Mouse (Mus musculus): ENCODE results near the gene Sorbs2. TPM values are rescaled to one million over a fixed set of nuclear protein-coding genes. Genes with fewer than 3 reads are reported as not detected.
A peak's percentile ranks its signal among the peaks of the same experiment; 100 is the strongest.

Gene Sorbs2
- polyA plus RNA-seq, 2 experiments, result 3.7 to 6.2 TPM

DNA sequence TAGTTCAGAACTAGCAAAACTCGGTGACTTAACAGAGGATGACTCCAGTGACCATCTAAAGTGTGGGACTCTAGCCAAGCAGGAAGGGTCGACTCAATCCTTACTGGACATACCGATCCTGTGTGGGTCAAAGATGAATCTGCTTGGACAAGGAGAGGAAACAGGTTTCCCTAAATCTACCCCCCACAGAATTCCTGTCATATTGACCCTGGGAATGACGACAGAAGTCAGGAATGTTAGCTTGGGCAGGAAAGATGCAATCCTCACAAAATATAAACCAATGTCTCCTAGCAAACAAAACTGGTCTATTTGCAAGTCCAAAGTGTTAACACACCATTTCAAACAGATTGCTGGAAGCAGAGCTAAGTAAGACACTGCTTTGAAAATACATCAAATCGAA is 118.8 kb downstream of the Sorbs2 start:
- ATAC-seq (ENCODE audit: insufficient read depth) (peak; percentile 48; the same call in 1 of the 2 replicates), DNase-seq (ENCODE audit: low read depth in 3 of 3, low spot score in 3 of 3) (peak; percentile 12 to 17 (median 13))
- peaks cover 0 to 6% of the 10 kb centered on the region in 2 experiments; a peak in 2 of 4 replicates for H3K4me1 ChIP-seq (replicated peaks; ENCODE audit: control insufficient read depth in 2 of 2, insufficient read depth in 2 of 2, low read length in 1 of 2)
- WGBS (ENCODE audit: insufficient replicate concordance), result 41% methylated on average over 5 of the region's 5 CpGs
- no peak overlapping the region for H3K9ac ChIP-seq (replicated peaks)
- no peaks in the 10 kb centered on the region for H3K9me3 ChIP-seq (ENCODE audit: control insufficient read depth, low read length)
- H3K27me3 ChIP-seq (ENCODE audit: control insufficient read depth, insufficient read depth, low read length), result no peaks in the 10 kb centered on the region
- no peaks in the 10 kb centered on the region for H3K36me3 ChIP-seq (replicated peaks; ENCODE audit: control insufficient read depth, insufficient read depth, low read depth)
- no peak overlapping the region for H3K4me2 ChIP-seq (ENCODE audit: low read depth)
- no peak for TF ChIP-seq EP300 (IDR thresholded peaks at IDR 0.05; ENCODE audit: low read depth)
- TF ChIP-seq CTCF (IDR thresholded peaks at IDR 0.05; ENCODE audit: low read depth), result no peak
- no peak overlapping the region for H3K4me3 ChIP-seq (ENCODE audit: insufficient read depth in 1 of 2, low read depth in 2 of 2, low read length in 2 of 2)
- H3K27ac ChIP-seq, result no peak overlapping the region

DNA sequence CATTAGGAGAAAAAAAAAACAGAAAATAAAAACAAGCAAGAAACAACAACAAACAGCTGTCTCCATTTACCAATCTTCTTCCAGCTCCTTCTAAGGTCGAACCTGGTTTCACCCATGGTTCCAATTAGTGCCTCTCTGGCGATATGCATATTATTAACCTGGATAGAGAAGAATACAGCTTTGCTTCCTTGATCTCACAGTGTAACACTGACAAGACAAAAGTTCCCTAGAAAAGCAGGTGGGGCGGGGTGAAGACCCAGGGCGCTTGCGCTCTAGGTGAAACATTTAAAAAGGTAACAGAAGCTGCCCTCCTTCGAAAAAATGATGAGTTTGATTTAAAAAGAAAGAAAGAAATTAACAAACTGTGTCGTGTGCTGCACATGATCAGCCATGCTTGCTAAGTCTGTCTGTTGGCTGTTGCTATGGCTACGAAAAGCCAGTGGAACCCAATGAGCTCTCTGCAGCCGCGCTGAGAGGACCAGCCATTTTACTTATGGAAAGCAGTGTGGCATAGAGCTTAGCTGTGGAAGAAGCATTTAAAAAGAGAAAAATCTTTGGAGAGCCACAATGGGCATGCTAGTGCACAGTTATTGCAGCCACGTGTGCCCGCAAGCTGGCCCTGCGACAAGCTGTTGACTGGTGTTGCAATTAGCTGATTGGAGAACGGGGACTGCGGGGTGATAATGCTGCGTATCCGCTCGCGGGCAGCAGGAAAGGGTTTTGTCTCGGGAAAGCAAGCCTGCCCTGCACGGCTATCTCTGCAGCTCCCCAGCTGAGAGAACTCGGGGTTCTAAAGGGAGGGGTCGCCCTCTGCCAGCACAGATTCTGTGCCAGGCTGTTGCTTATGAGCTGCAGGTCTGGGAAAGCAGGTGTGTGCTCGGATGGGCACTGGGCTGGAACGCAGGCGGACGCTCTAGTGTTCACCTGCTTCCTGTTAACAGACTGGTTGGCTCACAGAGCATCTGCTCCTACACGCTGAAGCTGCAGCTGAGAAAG is 120.0 kb downstream of the Sorbs2 start:
- Histone ChIP-seq H3K4me2 (ENCODE audit: low read depth) (peak overlapping the region; percentile 50), H3K9ac (replicated peaks) (no peak overlapping the region), H3K9me3 (ENCODE audit: control insufficient read depth, low read length) (no peaks in the 10 kb centered on the region), H3K4me3 (ENCODE audit: insufficient read depth in 1 of 2, low read depth in 2 of 2, low read length in 2 of 2) (peak overlapping the region; percentile 48 to 63), H3K4me1 (replicated peaks; ENCODE audit: control insufficient read depth in 2 of 2, insufficient read depth in 2 of 2, low read length in 1 of 2) (peaks cover 0 to 6% of the 10 kb centered on the region in 2 experiments; a peak in 2 of 4 replicates), H3K36me3 (replicated peaks; ENCODE audit: control insufficient read depth, insufficient read depth, low read depth) (no peaks in the 10 kb centered on the region), H3K27ac (no peak overlapping the region), H3K27me3 (ENCODE audit: control insufficient read depth, insufficient read depth, low read length) (no peaks in the 10 kb centered on the region)
- 3% methylated on average over 28 of the region's 28 CpGs for WGBS (ENCODE audit: insufficient replicate concordance)
- DNase-seq (ENCODE audit: low read depth in 3 of 3, low spot score in 3 of 3), result peak; percentile 13 to 22 (median 16)
- ATAC-seq (ENCODE audit: insufficient read depth), result peak; percentile 50; the same call in 1 of the 2 replicates
- no peak for TF ChIP-seq CTCF (IDR thresholded peaks at IDR 0.05; ENCODE audit: low read depth)
- TF ChIP-seq EP300 (IDR thresholded peaks at IDR 0.05; ENCODE audit: low read depth), result no peak

DNA sequence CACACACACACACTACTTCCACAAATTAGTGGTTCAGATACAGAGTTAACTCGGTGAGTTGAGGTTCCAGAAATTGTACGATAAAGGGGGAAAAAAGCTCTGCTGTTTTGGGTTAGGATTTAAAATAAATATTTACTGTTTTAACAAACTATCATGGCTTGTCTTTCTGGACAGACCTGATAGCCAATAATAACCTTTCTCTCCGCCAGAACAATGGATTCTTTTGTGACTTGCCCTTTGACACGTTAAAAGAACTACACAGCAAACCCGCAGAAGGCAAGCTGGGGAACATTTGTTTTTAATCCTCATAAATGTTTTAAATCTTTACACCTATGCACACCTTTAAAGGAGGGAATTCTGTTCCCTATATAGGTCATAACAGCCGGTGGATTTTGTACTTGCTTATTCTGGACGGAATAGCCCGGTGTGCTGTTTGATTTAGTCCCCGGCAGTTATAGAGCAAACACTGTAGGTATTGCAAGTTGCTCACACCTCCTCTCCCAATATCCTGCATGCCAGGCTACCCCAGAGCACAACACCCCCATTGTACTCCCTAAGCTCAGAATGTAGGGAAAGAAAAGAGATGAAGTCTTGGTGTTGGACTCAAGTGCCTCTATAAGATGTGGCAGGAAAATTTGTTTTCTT is 121.0 kb downstream of the Sorbs2 start:
- Histone ChIP-seq H3K9me3 (ENCODE audit: control insufficient read depth, low read length) (no peaks in the 10 kb centered on the region), H3K36me3 (replicated peaks; ENCODE audit: control insufficient read depth, insufficient read depth, low read depth) (no peaks in the 10 kb centered on the region), H3K4me3 (ENCODE audit: insufficient read depth in 1 of 2, low read depth in 2 of 2, low read length in 2 of 2) (peak overlapping the region in 1 of 2 experiments; percentile 6; a peak in 1 of 4 replicates), H3K27me3 (ENCODE audit: control insufficient read depth, insufficient read depth, low read length) (no peaks in the 10 kb centered on the region), H3K9ac (replicated peaks) (no peak overlapping the region), H3K4me2 (ENCODE audit: low read depth) (peak overlapping the region; percentile 50), H3K4me1 (replicated peaks; ENCODE audit: control insufficient read depth in 2 of 2, insufficient read depth in 2 of 2, low read length in 1 of 2) (peaks cover 0 to 6% of the 10 kb centered on the region in 2 experiments; a peak in 2 of 4 replicates), H3K27ac (no peak overlapping the region)
- no peak for DNase-seq (ENCODE audit: low read depth in 3 of 3, low spot score in 3 of 3)
- TF ChIP-seq CTCF (IDR thresholded peaks at IDR 0.05; ENCODE audit: low read depth) (no peak), EP300 (IDR thresholded peaks at IDR 0.05; ENCODE audit: low read depth) (no peak)
- 45% methylated on average over 9 of the region's 9 CpGs for WGBS (ENCODE audit: insufficient replicate concordance)
- no peak for ATAC-seq (ENCODE audit: insufficient read depth)

DNA sequence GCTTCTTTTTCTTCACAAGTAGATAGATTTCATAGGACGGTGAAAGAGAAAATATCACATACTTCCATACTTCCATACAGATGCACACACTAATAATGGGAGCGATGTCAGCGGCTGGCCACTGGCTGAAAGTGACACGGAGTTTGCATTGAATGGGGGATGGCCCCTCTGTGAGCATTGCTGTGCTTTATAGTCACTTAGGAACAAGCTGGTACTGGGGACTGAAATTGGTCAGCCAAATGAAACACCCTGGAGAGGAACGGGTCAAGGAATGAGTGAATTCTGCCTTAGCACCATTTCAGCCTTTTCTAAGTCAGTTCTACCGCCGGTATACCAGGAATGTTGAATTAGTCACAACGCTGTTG is 121.5 kb downstream of the Sorbs2 start:
- DNase-seq (ENCODE audit: low read depth in 3 of 3, low spot score in 3 of 3), result no peak
- 67% methylated on average over 8 of the region's 8 CpGs for WGBS (ENCODE audit: insufficient replicate concordance)
- no peak for ATAC-seq (ENCODE audit: insufficient read depth)
- H3K4me1 ChIP-seq (replicated peaks; ENCODE audit: control insufficient read depth in 2 of 2, insufficient read depth in 2 of 2, low read length in 1 of 2), result peaks cover 0 to 6% of the 10 kb centered on the region in 2 experiments; a peak in 2 of 4 replicates
- H3K36me3 ChIP-seq (replicated peaks; ENCODE audit: control insufficient read depth, insufficient read depth, low read depth), result no peaks in the 10 kb centered on the region
- no peaks in the 10 kb centered on the region for H3K9me3 ChIP-seq (ENCODE audit: control insufficient read depth, low read length)
- TF ChIP-seq CTCF (IDR thresholded peaks at IDR 0.05; ENCODE audit: low read depth) (no peak), EP300 (IDR thresholded peaks at IDR 0.05; ENCODE audit: low read depth) (no peak)
- H3K9ac ChIP-seq (replicated peaks), result no peak overlapping the region
- 0 out of 2 replicates have a peak overlapping the region, but pooled peaks have one; percentile 18 for H3K4me2 ChIP-seq (ENCODE audit: low read depth)
- H3K4me3 ChIP-seq (ENCODE audit: insufficient read depth in 1 of 2, low read depth in 2 of 2, low read length in 2 of 2), result peak overlapping the region in 1 of 2 experiments; percentile 6; a peak in 1 of 4 replicates
- no peaks in the 10 kb centered on the region for H3K27me3 ChIP-seq (ENCODE audit: control insufficient read depth, insufficient read depth, low read length)
- no peak overlapping the region for H3K27ac ChIP-seq
